Mouse (Mus musculus): Measurements from ENCODE around the gene Gm20388. TPM values are rescaled to one million over a fixed set of nuclear protein-coding genes. Genes with fewer than 3 reads are reported as not detected.
"Not testable (repeated sequence)": the region's sequence is repeated elsewhere in the genome, so short reads cannot be mapped to it uniquely, and the experiment has no call there.

Gene Gm20388
- polyA plus RNA-seq, 1 experiment from 2014 or later: not detected

- 52% methylated on average over 7 of the region's 7 CpGs for WGBS
- no peak for ATAC-seq (ENCODE audit: extremely low read depth, insufficient number of reproducible peaks, low FRiP score, low TSS enrichment)
These were observed 420.4 kb downstream of the Gm20388 start for GRCm38 (mm10) chr8:120331027-120331426.

GRCm38 (mm10) chr8:120332379-120333229 is 422.0 kb downstream of the Gm20388 start:
- H3K9ac ChIP-seq: no peak overlapping the region
- H3K36me3 ChIP-seq: no peaks in the 10 kb centered on the region
- no peaks in the 10 kb centered on the region for H3K27me3 ChIP-seq (replicated peaks)
- no peak overlapping the region for H3K27ac ChIP-seq (replicated peaks)
- 66% methylated on average over 16 of the region's 16 CpGs for WGBS
- no peak overlapping the region for H3K4me2 ChIP-seq
- H3K4me1 ChIP-seq: peaks cover 60% of the 10 kb centered on the region
- H3K9me3 ChIP-seq: no peaks in the 10 kb centered on the region
- H3K4me3 ChIP-seq: no peak overlapping the region
- ATAC-seq (ENCODE audit: extremely low read depth, insufficient number of reproducible peaks, low FRiP score, low TSS enrichment): no peak

More at GRCm38 (mm10) chr8:120331027-120331426, 420.4 kb downstream of the Gm20388 start:
- H3K27me3 ChIP-seq (replicated peaks): no peaks in the 10 kb centered on the region
- peak overlapping the region; percentile 25; the same call in 1 of the 2 replicates for H3K9ac ChIP-seq
- peak overlapping the region; percentile 39; the same call in 1 of the 2 replicates for H3K27ac ChIP-seq (replicated peaks)
- no peaks in the 10 kb centered on the region for H3K9me3 ChIP-seq
- no peak overlapping the region for H3K4me3 ChIP-seq
- H3K4me1 ChIP-seq: peaks cover 55% of the 10 kb centered on the region
- H3K36me3 ChIP-seq: no peaks in the 10 kb centered on the region
- H3K4me2 ChIP-seq: no peak overlapping the region

GRCm38 (mm10) chr8:120333681-120334080 is 423.0 kb downstream of the Gm20388 start:
- H3K4me1 ChIP-seq: peaks cover 52% of the 10 kb centered on the region
- WGBS: 88% methylated on average over 4 of the region's 4 CpGs
- H3K36me3 ChIP-seq: no peaks in the 10 kb centered on the region
- no peaks in the 10 kb centered on the region for H3K9me3 ChIP-seq
- ATAC-seq (ENCODE audit: extremely low read depth, insufficient number of reproducible peaks, low FRiP score, low TSS enrichment): no peak
- H3K4me3 ChIP-seq: no peak overlapping the region
- H3K27me3 ChIP-seq (replicated peaks): no peaks in the 10 kb centered on the region
- no peak overlapping the region for H3K9ac ChIP-seq
- H3K4me2 ChIP-seq: no peak overlapping the region
- no peak overlapping the region for H3K27ac ChIP-seq (replicated peaks)

- H3K4me1 ChIP-seq: peaks cover 50% of the 10 kb centered on the region
- peak overlapping the region; percentile 74 for H3K27ac ChIP-seq (replicated peaks)
- WGBS: 79% methylated on average over 3 of the region's 3 CpGs
- not testable (repeated sequence) for H3K27me3 ChIP-seq (replicated peaks); ATAC-seq (ENCODE audit: extremely low read depth, insufficient number of reproducible peaks, low FRiP score, low TSS enrichment); H3K9me3 ChIP-seq; H3K36me3 ChIP-seq; H3K4me2 ChIP-seq; H3K4me3 ChIP-seq
- peak overlapping the region; percentile 62; the same call in 1 of the 2 replicates for H3K9ac ChIP-seq
These were observed 423.6 kb downstream of the Gm20388 start for GRCm38 (mm10) chr8:120334261-120334660.

DNA sequence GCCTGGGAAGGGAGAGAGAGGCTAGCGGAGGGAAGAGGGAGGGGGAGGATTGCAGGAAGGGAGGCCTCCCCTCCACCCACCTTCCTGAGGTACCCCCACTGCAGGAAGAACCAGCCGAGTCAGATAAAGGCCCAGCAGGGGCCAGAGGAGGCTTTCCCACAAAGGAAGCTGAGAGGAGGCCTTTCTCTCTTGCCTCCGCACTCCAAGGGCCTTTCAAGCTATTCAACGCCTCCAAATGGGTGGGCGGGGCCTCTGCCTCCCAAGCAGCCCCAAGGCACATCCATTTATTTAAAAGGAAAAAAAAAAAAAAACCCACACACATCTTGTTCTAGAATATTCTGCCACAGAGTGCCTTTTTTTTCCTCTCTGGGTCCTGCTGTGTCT is 424.2 kb downstream of the Gm20388 start:
- H3K4me2 ChIP-seq: peak overlapping the region; percentile 54; the same call in 1 of the 2 replicates
- peak overlapping the region; percentile 62; the same call in 1 of the 2 replicates for H3K9ac ChIP-seq
- 26% methylated on average over 5 of the region's 5 CpGs for WGBS
- no peak for ATAC-seq (ENCODE audit: extremely low read depth, insufficient number of reproducible peaks, low FRiP score, low TSS enrichment)
- peak overlapping the region; percentile 74 for H3K27ac ChIP-seq (replicated peaks)
- H3K4me1 ChIP-seq: peaks cover 54% of the 10 kb centered on the region
- H3K9me3 ChIP-seq: no peaks in the 10 kb centered on the region
- H3K27me3 ChIP-seq (replicated peaks): no peaks in the 10 kb centered on the region
- no peaks in the 10 kb centered on the region for H3K36me3 ChIP-seq
- no peak overlapping the region for H3K4me3 ChIP-seq

DNA sequence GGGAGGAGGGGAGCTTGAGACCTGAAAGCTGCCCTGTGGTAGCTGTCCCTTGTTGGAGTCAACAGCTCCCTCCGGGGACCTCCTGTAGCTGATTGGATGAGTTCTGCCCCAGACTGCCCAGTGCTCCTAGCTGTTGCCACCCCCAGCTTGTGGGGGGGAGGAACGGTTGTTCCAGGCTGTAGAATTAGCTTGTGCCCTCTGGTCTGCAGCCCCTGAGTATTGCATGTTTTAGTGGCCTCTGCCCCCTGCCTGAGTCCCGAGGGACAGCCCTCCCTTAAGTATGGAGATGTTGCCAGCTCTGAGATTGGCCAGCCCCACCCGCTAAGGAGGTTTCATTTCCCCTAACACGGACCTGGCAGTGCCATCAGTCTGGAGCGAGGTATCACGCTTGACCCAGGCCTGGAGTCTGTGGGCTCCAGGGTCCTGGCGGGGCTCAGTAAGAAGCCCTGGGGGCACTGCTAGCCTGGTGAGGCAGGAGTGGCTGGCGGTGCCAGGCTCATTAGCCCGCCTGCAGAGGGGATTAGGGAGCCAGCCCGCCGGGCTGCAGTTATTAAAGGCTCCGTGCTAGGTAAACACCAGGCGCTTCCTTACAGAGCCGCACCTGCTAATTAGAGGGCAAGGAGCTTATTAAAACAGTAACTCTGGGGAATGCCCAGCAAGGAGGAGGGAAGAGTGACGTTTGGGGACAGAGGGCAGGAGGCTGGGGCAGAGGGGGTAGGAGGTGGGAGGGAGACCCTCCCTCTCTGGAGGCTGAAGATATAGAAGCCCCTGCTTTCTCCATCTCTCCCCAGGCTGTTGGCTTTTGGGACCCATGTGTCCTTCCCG is 424.8 kb downstream of the Gm20388 start:
- no peak for ATAC-seq (ENCODE audit: extremely low read depth, insufficient number of reproducible peaks, low FRiP score, low TSS enrichment)
- Histone ChIP-seq H3K4me2 (peak overlapping the region; percentile 54), H3K9ac (peak overlapping the region; percentile 62), H3K9me3 (no peaks in the 10 kb centered on the region), H3K4me3 (no peak overlapping the region), H3K27me3 (replicated peaks) (no peaks in the 10 kb centered on the region), H3K36me3 (no peaks in the 10 kb centered on the region), H3K27ac (replicated peaks) (peak overlapping the region; percentile 74), H3K4me1 (peaks cover 60% of the 10 kb centered on the region)
- WGBS: 15% methylated on average over 17 of the region's 17 CpGs

- Histone ChIP-seq H3K4me2 (peak overlapping the region; percentile 54), H3K4me3 (no peak overlapping the region), H3K27ac (replicated peaks) (no peak overlapping the region), H3K4me1 (peaks cover 57% of the 10 kb centered on the region), H3K9ac (0 out of 2 replicates have a peak overlapping the region, but pooled peaks have one; percentile 25), H3K9me3 (no peaks in the 10 kb centered on the region), H3K36me3 (no peaks in the 10 kb centered on the region), H3K27me3 (replicated peaks) (no peaks in the 10 kb centered on the region)
- WGBS: 7% methylated on average over 9 of the region's 9 CpGs
- no peak for ATAC-seq (ENCODE audit: extremely low read depth, insufficient number of reproducible peaks, low FRiP score, low TSS enrichment)
These were observed 425.4 kb downstream of the Gm20388 start for GRCm38 (mm10) chr8:120336087-120336380.

- ATAC-seq (ENCODE audit: extremely low read depth, insufficient number of reproducible peaks, low FRiP score, low TSS enrichment): no peak
- no peak overlapping the region for H3K4me2 ChIP-seq
- WGBS: 52% methylated on average over 5 of the region's 5 CpGs
- H3K9me3 ChIP-seq: no peaks in the 10 kb centered on the region
- no peak overlapping the region for H3K4me3 ChIP-seq
- no peak overlapping the region for H3K27ac ChIP-seq (replicated peaks)
- no peak overlapping the region for H3K9ac ChIP-seq
- H3K27me3 ChIP-seq (replicated peaks): no peaks in the 10 kb centered on the region
- H3K36me3 ChIP-seq: no peaks in the 10 kb centered on the region
- peaks cover 54% of the 10 kb centered on the region for H3K4me1 ChIP-seq
These were observed 426.4 kb downstream of the Gm20388 start for GRCm38 (mm10) chr8:120336909-120337555.

DNA sequence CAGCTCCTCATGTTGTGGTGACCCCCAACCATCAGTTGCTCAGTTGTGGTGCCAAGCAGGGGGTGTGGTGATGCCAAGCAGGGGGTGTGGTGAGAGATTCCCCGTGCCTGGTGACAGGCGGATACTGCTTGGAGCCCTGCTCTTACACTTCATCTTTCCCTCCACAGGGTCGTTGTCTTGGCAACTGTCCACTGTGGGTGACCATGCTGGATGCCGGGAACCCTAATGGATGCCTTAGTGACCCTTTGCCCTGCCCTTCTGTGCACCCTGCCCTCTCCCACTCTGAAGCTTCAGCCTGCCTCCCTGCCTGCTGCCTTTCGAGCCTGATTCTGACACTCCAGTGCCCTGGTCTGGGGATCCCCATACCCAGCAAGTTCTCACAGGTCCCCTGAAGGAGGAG is 427.0 kb downstream of the Gm20388 start:
- Histone ChIP-seq H3K4me1 (peaks cover 54% of the 10 kb centered on the region), H3K27me3 (replicated peaks) (no peaks in the 10 kb centered on the region), H3K36me3 (no peaks in the 10 kb centered on the region), H3K9ac (no peak overlapping the region), H3K4me2 (no peak overlapping the region), H3K4me3 (no peak overlapping the region), H3K27ac (replicated peaks) (no peak overlapping the region), H3K9me3 (no peaks in the 10 kb centered on the region)
- ATAC-seq (ENCODE audit: extremely low read depth, insufficient number of reproducible peaks, low FRiP score, low TSS enrichment): no peak
- WGBS: 69% methylated on average over 5 of the region's 5 CpGs

DNA sequence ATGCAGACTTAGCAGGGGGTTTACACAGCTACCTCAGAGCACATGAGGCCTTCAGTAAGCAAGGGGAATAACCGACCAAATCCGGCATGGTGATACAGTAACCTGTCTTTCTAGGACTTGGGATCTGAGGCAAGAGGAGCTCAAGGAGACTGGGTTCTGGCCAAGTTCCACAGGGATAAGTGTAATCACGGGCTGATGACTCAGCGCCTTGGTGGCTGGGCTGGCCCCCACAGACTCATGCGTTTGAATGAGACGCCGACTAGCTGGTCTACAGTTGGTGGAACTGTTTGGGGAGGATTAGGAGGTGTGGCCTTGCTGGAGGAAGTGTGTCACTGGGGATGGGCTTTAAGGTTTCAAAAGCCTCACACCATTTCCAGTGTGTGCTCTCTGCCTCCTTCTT is 428.0 kb downstream of the Gm20388 start:
- Histone ChIP-seq H3K4me3 (no peak overlapping the region), H3K4me2 (no peak overlapping the region), H3K27ac (replicated peaks) (no peak overlapping the region), H3K4me1 (peaks cover 62% of the 10 kb centered on the region), H3K27me3 (replicated peaks) (no peaks in the 10 kb centered on the region), H3K9me3 (no peaks in the 10 kb centered on the region), H3K9ac (no peak overlapping the region), H3K36me3 (no peaks in the 10 kb centered on the region)
- 84% methylated on average over 7 of the region's 7 CpGs for WGBS
- no peak for ATAC-seq (ENCODE audit: extremely low read depth, insufficient number of reproducible peaks, low FRiP score, low TSS enrichment)

DNA sequence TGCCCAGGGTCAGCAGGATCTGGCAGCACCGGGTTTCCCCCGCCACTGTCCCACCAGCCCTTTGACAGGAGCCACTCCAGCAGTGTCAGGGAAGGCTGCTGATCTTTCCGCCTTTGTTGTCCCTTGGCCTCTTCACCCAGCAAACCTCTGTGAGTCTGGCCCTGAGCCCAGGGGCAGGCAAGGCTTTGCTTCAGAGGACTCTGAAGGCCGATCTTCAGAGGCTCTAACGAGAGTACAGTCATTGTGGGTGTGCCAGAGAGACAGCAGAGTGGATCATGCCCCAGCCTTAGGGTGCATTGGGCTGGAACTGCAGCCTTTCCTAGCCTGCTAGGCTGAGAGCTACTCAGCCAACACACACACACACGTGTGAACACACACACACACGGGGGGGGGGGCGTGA is 429.1 kb downstream of the Gm20388 start:
- ATAC-seq (ENCODE audit: extremely low read depth, insufficient number of reproducible peaks, low FRiP score, low TSS enrichment): no peak
- Histone ChIP-seq H3K4me3 (no peak overlapping the region), H3K27me3 (replicated peaks) (no peaks in the 10 kb centered on the region), H3K9ac (peak overlapping the region; percentile 44; the same call in 1 of the 2 replicates), H3K4me2 (no peak overlapping the region), H3K9me3 (no peaks in the 10 kb centered on the region), H3K27ac (replicated peaks) (peak overlapping the region; percentile 50), H3K4me1 (peaks cover 65% of the 10 kb centered on the region), H3K36me3 (no peaks in the 10 kb centered on the region)
- 40% methylated on average over 7 of the region's 8 CpGs for WGBS

All from heart, embryonic 13.5 days (tissue).